Mouse (Mus musculus) bone marrow, adult 2 months (tissue): Measurements from ENCODE around the gene Jrkl. TPM values are rescaled to one million over a fixed set of nuclear protein-coding genes. Genes with fewer than 3 reads are reported as not detected.
A peak's percentile ranks its signal among the peaks of the same experiment; 100 is the strongest.

Experiments used
- H3K27ac ChIP-seq: fragments of 200-500 bp; 2 replicates; pipeline ENCODE4 v1.5.1; 2012; ENCODE audit warnings: low read depth, mild to moderate bottlenecking, control low read depth, inconsistent platforms, low read length; ENCODE audit not compliant: control insufficient read depth, poor library complexity, insufficient read depth
- H3K4me1 ChIP-seq: fragments of 200-500 bp; 2 replicates; pipeline ENCODE4 v1.6.1; 2011; ENCODE audit warnings: low read length; ENCODE audit not compliant: control insufficient read depth, insufficient read depth
- H3K4me3 ChIP-seq: fragments of 200-500 bp; replicated peaks from 2 replicates; pipeline ENCODE3; 2011; ENCODE audit warnings: mild to moderate bottlenecking, low read depth, low read length, control low read depth; ENCODE audit not compliant: control insufficient read depth
- CTCF ChIP-seq: fragments of 200-500 bp; IDR thresholded peaks from 2 replicates; pipeline ENCODE4 v1.5.1; 2011; ENCODE audit warnings: low read length, control low read depth; ENCODE audit not compliant: control insufficient read depth, insufficient read depth
- POLR2A ChIP-seq: fragments of 200-500 bp; IDR thresholded peaks from 2 replicates; pipeline ENCODE4 v1.6.1; 2011; ENCODE audit warnings: low read depth, mild to moderate bottlenecking, control low read depth, low read length, borderline replicate concordance; ENCODE audit not compliant: control insufficient read depth
- WGBS: fragments of 180-500 bp; shearing (Covaris S2); methylation state at CpG from one replicate; pipeline ENCODE4 v1.1.7; 2018; 5-methylcytosine and 5-hydroxymethylcytosine counted together
- polyA plus RNA-seq: library from polyadenylated mRNA; stranded (reverse); fragments of >200 nt; gene quantifications from 2 replicates; pipeline ENCODE4 v1.2.4, GENCODE M21; 2011; ENCODE audit warnings: low replicate concordance; ENCODE audit not compliant: missing spikeins, insufficient read depth, insufficient read length

Jrkl gene
- 2.8 and 2.9 TPM in 2 replicates for polyA plus RNA-seq

- TF ChIP-seq CTCF (no peak), POLR2A (no peak)
- Histone ChIP-seq H3K4me1 (no peaks in the 10 kb centered on the region; the same call in 1 of the 2 replicates), H3K27ac (peak within 1 kb of the TSS; percentile 58), H3K4me3 (peak within 1 kb of the TSS; percentile 68)
- 2% methylated on average over 10 of the region's 10 CpGs for WGBS
Observed at GRCm38 (mm10) chr9:13245481-13245880, at the start of gene Jrkl. Gene Jrkl (minus strand): TSS chr9:13245829.

DNA sequence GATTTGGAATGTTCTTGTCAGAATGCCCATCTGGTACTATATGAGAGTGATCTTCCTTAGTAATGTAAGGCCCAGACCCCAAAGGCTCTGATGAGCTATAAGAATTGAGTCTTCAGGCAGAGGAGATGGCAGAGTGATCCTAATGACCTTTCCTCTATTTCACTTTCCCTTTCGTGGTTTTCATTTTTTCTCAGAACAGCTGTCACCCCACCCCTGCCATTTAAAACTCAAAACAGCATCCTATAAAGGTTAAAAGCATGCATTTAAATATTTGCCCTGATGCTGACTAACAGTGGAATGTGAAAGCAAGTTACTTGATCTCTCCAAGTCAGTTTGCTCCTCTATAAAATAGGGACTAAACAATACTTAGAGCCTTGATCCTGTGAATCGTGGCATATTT, 41.9 kb upstream of the Jrkl start:
- H3K4me1 ChIP-seq: no peaks in the 10 kb centered on the region
- H3K4me3 ChIP-seq: no peak overlapping the region
- no peak for TF ChIP-seq CTCF
- TF ChIP-seq POLR2A: no peak
- H3K27ac ChIP-seq: no peak overlapping the region
- 65% methylated on average over 2 of the region's 2 CpGs for WGBS

DNA sequence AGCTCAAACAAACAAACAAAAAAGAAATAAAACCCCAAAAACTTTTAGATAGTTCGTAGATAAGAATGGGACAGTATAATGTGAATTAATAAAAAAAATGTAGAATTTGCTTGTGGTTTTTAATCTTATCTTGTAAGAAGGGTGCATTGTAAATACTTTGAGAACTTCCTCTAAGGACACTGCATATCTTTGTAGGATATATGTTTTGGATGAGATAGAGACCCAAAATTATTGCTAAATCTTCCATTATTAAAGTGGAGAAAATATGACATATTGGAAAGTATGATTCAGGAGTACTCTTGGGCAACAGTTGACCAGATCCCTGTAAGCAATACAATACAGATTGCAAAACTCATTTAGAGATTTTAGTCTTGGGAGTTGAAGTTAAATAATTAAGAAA, 27.6 kb upstream of the Jrkl start:
- Histone ChIP-seq H3K4me1 (no peaks in the 10 kb centered on the region), H3K27ac (no peak overlapping the region), H3K4me3 (no peak overlapping the region)
- 88% methylated on average over 1 of the region's 1 CpGs for WGBS
- TF ChIP-seq CTCF (no peak), POLR2A (no peak)

DNA sequence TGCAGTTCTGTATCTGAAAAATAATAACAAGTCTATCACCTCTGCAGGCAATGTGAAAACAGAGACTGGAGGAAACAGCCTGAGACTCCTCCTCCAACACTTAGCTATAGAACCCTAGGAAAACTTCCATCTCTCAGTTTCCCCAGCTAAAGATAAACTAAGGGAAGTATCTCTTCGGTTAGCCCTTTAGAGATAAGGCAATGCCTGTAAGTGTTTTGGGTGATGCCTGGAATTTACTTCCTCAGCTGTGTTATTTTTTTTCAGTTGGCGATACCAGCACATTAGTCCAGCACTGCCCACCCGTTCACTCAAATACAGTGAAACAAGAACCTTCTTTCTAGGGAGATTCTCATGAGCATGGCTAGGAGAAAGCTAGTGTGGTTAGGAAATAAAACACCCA, 15.4 kb upstream of the Jrkl start:
- Histone ChIP-seq H3K27ac (no peak overlapping the region), H3K4me1 (no peaks in the 10 kb centered on the region), H3K4me3 (no peak overlapping the region)
- WGBS: 70% methylated on average over 3 of the region's 3 CpGs
- TF ChIP-seq CTCF: no peak
- no peak for TF ChIP-seq POLR2A

GRCm38 (mm10) chr9:13258173-13258572, 12.5 kb upstream of the Jrkl start:
- Histone ChIP-seq H3K4me3 (no peak overlapping the region), H3K27ac (no peak overlapping the region), H3K4me1 (no peaks in the 10 kb centered on the region)
- WGBS: 94% methylated on average over 2 of the region's 2 CpGs
- TF ChIP-seq CTCF (no peak), POLR2A (no peak)

DNA sequence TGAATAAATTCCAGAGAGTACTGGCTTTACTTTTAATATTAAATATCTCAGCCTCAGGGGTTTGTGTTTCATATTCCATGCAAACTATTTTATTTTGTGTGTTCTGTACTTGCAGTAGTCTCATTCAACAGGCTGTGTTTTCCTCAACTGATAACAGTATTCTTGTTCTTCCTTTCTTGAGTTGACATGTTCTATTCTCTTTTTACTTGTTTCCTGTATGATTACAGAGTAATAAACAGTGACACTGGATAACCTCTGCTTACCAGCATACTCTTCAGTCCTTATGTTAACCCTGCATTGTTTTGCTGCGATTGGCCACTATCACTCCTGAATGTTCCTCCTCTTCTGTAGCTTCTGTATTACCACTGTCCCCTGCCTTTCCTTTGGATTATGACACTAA, 11.1 kb upstream of the Jrkl start:
- TF ChIP-seq POLR2A (no peak), CTCF (no peak)
- H3K4me3 ChIP-seq: no peak overlapping the region
- H3K27ac ChIP-seq: no peak overlapping the region
- WGBS: 93% methylated on average over 1 of the region's 1 CpGs
- H3K4me1 ChIP-seq: no peaks in the 10 kb centered on the region

GRCm38 (mm10) chr9:13251251-13251650, 5.6 kb upstream of the Jrkl start:
- 64% methylated on average over 2 of the region's 2 CpGs for WGBS

DNA sequence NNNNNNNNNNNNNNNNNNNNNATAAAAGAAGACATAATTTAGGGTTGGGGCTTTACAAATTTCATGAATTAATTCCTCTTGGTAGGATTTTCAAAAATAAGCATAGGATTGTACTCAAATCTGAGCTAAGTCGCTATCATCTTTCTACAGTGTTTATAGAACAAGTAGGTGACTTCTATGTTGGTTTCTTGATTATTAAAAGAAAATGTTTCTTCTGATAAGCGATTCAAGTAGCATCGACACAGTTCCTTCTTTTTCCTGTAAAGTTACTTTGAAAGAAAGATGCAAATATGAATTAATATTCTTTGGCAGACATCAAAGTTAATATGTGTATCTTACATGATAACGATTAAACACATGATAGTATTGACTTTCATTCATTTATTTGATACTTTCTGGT, 2.5 kb upstream of the Jrkl start:
- no peaks in the 10 kb centered on the region; the same call in 1 of the 2 replicates for H3K4me1 ChIP-seq
- 77% methylated on average over 4 of the region's 4 CpGs for WGBS
- no peak overlapping the region for H3K4me3 ChIP-seq
- H3K27ac ChIP-seq: no peak overlapping the region
- no peak for TF ChIP-seq CTCF
- TF ChIP-seq POLR2A: no peak

More at GRCm38 (mm10) chr9:13251251-13251650, 5.6 kb upstream of the Jrkl start:
- Histone ChIP-seq H3K27ac (no peak overlapping the region), H3K4me3 (no peak overlapping the region), H3K4me1 (no peaks in the 10 kb centered on the region; the same call in 1 of the 2 replicates)
- TF ChIP-seq CTCF (no peak), POLR2A (no peak)
